Mouse (Mus musculus) ovary, adult 18-20 months (tissue): ENCODE data around the gene Tmem56.

Source experiments
- DNase-seq: peaks from one replicate; pipeline ENCODE4 v3.0.0; 2022; ENCODE audit warnings: low spot score, mixed read lengths

The Tmem56 gene

DNA sequence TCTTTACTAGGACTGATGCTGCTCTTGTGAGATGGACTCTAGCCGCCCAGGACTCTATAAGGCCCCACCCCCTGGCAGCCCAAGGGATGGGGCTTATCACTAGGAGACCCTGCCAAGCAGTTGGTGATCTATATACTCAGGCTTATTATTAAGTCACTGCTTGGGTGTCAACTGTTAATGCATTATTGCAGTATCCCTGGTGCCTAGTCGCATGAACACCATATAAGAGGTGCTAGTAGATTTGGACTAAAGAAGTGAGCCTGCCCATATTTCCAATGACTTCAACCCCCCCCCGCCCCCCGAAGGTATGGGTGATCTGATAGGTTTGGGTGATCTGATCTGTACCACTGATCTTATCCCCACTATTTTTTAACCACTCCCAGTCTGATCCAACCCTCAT lies at the start of gene Tmem56:
Gene Tmem56, minus strand, starts transcription at position 101 of the 400 bp plus-strand sequence.
- DNase-seq, result no peak

DNA sequence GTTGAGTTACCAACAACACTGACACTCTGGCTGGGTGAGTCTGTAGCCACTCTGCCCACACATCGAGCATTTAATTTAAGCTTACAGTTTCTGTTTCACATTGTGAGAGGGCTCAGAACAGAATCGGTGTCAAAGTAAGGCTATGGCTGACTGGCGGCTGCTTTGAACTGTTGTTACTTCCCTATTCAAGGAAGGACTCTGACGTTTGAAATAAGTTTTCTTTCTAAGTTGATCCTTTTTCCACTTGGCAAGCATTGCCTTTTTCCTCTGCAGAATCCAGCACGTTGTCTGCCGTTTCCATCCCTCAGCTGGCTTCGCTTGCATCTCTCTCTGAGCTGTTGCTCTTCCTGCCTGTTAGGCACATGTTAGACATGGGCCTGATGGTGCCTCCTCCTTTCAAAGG lies 47.3 kb upstream of the Tmem56 start:
- no peak for DNase-seq

DNA sequence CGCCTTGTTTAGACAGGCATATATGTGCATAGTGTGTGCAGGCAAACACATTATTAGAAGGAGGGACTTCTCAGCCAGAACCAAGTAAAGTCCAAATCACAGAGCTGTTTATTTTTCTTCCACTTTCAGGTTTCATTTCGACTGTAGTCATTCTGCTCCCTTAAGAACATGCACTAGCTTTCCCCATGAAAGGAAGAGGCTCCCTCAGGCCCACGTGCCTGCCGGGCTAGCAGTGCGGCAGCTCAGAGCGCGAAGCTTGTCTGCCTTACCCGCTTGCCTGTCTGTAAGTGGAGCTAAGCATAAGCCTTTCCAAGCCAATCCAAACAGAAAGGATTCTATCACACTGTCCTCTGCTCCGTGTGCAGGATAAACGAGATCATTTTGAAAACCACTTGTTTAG lies 46.7 kb upstream of the Tmem56 start:
- DNase-seq, result no peak

DNA sequence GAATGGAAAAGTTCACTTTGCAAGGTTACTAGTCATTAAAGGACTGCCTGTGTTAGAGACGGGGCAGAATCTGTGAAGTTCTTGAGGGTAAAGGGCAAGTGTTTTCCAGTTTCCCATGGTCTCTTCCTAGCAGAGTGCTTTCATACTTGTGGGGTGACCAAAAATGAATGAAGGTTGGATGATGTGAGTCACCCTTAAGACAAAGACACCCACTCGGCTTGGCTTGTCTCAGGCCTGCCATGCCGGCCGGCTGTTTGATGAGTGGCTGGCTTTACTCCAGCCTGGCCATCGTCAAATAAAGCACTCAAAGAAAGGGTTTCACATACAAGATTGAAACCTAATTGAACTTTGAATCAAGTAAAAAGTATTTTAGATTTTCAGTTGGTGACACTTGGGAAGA lies 44.5 kb upstream of the Tmem56 start:
- DNase-seq, result no peak

DNA sequence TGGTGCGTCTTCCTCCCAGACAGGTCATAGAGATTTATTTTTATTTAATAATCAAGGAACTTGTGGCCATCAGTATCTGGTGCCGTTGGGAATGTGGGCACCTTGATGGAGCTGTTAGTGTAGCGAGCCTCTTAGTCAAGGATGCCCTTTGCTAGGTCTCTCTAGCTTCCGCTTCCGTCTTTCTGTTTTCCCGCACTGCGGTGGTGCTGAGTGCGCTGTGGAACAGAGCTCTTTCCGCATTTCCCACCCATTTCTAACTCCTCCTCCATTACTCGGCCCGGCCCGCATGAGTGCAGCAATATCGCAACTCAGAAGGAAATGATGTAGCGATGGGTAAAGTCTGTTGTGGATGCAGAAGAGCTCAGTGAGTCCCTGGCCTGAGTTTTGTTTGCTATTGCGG lies 40.5 kb upstream of the Tmem56 start:
- DNase-seq, result no peak

DNA sequence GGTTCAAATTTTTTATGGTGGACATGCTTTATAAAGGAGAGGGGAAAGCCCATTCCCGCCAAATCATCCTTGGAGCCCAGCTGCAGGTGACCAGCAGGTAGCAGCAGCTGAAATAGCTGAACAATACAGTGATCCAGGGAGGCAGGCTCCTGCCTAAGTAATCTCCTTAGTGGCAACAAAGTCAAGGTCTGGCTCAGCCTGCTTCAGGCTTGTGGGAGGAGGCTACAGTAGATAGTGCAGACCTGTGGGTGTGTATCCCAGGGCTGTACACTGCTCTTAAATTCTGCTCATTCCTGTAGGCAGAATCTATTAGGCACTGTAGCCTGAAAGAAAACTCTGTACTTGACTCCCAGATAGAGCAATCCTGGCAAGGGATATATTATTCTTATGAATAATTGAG lies 38.0 kb upstream of the Tmem56 start:
- DNase-seq, result peak; percentile 45

DNA sequence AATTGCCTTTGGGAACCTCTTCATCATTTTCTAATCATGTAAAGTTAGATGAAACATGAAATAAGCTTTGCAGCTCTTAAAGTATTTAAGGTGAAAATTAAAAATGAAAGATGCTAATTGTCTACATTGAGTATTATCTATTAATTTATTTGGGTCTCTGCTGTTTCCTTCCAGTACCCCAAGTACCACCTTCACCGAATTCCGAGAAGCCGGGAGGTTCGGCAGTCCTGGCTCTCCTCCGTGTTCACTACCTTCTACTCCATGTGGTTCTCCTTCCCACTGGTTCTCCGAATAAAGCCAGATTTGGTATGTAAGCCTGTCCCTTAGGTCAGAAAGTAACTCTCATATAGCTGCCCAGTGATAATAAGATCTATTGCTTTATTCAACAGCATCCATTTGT lies 37.0 kb upstream of the Tmem56 start:
- no peak for DNase-seq

DNA sequence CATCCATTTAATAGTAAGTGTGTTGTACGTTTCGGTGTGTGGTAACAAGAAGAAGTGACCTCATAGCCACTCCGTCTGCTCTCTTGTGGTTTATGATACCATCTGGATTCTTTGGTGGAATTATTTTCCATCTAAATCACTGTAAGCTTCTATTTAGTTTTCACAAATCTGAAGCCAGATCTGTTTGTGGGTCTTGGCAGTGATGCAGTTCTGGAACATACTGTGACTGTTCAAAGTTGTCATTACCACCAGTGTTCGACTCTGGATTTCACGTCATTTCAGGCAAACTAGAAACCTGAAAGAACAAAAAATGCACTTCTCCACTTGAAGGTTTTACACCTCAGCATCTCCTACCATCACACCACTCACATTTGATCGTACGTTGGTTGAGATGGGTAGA lies 32.6 kb upstream of the Tmem56 start:
- no peak for DNase-seq

DNA sequence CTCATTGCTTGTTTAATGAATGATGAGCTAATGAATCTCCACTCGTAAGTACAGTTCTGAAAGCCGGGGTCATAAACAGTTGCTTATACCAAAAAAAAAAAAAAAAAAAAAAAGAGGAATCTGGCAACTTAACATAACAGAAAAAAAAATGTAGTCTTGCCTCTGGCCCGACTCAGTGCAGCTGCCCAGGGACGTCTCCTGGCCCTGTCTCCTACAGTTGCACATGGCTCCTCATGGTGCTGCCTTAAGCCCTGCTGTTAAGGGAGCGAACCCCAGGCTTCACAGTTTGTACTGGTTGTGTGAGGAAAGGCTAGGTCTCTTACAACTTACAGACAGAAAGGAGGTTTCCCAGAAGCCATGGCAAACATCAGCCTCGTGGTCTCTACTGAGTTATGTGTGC lies 31.3 kb upstream of the Tmem56 start:
- no peak for DNase-seq

DNA sequence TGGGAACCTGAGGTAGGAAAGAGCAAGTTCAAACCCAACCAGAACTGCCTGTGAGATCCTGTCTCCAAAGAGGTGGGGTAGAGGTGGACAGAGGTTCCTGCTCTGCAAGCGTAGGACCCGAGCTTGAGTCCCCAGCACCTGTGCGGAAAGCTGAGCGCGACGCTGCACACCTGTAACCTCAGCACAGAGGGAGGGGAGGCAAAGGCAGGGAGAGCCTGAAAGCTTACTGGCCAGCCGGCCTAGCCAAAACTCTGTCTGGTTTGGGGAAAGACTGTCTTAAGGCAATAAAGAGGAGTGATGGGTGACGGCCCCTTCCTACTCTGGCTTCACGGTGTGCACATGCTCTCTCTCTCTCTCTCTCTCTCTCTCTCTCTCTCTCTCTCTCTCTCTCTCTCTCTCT lies 30.1 kb upstream of the Tmem56 start:
- DNase-seq, result no peak

DNA sequence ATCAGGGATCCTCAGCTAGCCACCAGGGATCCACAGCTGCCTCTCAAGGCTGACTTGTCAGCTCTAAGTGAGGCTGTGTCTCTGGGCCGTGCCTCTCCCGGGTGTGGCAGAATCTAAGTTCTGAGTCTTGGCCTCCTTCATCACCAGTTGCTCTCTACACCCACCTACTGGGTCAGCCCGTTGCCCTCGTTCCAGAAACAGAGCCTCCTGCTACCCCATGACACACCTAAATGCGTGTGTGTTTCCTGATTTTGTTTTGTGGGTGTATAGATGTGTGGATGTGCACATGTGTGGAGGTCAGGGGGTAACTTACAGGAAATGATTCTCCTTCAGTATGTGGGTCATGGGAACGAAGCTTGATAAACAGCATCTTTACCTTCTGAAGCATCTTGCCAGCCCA lies 29.5 kb upstream of the Tmem56 start:
- DNase-seq, result no peak

DNA sequence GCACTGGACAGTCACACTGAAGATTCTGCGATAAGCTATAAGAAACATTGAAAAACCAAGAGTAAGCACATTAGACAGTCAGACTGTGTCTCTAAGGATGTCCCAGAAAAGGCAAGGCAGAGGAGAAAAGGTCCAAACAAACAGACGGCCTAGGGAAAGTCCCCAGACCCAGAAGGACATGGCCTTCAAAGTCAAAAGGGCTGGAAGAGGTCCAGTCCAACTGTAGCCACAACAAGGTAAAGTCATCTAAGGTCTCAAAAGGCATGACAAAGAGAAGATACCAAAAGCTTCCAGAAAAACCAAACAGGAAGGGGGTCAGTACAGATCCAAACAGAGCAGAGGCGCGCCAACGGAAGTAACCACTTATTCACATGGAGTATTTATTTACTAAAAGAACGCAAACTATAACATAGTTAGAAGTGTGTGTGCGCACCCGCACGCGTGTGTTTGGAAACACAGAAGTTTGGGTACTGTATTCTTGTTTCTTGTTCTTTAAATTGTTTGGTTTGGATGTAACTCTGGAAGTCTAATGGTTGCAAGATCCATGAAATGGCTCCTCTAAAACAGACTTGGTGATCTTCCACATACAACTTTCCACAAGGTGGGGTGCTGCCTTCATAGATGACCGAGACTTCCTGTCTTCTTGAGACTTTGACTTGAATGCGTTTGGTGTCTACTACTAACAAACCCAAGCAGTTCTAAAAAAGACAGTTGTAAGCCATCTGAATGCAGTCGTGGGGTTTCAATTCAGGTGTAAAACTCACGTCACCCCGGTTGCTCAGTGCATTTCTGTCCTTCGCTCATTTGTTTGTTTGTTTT lies 27.2 kb upstream of the Tmem56 start:
- DNase-seq, result peak; percentile 80

DNA sequence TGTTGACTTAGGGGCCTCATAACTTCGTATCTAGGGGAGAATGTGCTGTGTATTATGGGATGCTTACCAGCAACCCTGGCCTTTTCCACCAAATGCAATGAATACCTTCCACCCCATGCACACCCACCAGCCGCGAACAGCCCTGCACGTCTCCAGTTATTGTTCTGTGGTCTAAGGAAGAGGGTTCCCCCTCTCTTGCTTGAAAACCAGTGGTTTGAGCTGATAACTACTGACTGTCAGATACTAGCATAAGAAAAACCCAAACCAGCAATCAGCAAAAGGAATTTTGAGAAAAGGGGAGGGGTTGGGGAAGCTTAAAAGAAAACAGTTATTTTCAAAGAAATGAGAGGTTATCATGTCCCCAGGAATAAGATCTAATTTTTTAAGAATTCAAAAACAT lies 26.5 kb upstream of the Tmem56 start:
- DNase-seq, result no peak

DNA sequence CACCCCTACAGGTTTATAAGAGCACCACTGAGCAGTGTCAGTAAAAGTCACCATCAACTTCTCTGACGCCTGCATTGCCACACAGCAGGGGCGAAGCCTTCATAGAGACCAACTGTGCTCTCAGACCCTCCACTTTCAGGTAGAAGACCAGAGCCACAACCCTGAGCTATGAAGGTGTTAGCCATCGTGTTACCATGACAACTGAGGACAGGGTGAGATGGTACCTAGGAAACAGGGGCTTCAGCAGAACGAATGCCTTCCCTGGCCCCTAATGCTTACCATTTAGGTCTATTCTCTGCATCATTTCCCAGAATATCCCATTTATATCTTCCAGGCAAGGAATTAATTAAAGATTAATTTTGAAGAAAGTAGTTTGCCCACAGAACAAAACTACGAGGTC lies 26.0 kb upstream of the Tmem56 start:
- DNase-seq, result no peak

DNA sequence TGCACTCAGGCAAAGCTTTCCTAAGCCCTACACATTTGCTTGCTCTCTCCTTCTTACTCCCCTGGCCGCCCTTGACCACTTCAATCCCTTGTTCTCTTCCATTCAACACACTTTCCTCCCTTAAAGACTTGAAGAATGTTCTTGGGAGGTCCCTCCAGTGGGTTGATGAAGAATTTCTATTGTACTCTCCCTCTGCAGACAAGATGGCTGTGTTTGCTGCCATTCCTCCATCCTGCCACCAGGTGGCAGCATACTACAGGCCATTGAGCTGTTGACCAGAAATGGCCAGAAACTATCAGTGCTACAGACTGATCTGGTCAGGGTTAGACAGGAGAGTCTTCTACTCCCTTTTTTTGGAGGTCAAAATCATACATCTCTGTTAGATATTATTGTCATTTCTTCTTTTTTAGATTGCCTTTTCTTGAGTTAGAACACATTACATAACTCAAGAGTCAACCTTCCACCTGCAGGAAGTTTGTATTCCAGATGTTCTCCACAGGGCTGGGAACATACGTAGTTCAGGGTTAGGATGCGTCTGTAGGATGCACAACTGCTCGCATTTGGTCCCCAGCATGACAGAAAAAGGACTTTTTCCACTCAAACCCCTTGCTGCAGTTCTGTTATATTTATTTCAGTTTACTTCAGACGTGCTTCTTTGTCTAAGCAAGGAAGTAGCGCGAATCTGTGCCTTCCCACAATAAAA lies 24.8 kb upstream of the Tmem56 start:
- peak; percentile 58 for DNase-seq

DNA sequence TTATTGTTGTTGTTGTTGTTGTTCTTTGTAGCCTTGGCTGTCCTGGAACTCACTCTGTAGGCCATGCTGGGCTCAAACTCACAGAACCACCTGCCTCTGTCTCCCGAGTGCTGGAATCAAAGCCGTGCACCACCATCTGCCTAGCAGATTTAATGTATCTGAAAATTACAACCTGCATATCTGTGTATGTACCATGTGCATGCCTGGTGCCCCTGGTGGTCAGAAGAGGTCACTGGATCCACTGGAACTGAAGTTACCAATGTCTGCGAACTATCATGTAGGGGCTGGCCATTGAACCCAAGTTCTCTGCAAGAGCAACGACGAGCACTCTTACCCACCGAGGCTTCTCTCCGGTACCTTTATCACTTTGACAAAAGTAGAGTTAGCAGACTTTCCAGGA lies 23.7 kb upstream of the Tmem56 start:
- no peak for DNase-seq

DNA sequence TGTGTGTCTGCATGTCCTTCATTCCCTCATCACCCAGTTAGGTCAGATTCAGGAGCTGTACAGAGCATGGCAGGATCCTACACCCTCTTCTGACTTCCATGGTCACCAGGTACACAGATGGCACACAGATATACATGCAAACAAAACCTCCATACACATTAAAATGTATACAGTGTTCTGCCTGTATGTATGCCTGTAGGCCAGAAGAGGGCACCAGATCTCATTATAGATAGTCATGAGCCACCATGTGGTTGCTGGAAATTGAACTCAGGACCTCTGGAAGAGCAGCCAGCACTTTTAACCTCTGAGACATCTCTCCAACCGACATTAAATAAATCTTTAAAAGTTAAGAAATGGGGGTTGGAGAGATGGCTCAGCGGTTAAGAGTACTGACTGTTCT lies 11.3 kb upstream of the Tmem56 start:
- DNase-seq, result no peak

DNA sequence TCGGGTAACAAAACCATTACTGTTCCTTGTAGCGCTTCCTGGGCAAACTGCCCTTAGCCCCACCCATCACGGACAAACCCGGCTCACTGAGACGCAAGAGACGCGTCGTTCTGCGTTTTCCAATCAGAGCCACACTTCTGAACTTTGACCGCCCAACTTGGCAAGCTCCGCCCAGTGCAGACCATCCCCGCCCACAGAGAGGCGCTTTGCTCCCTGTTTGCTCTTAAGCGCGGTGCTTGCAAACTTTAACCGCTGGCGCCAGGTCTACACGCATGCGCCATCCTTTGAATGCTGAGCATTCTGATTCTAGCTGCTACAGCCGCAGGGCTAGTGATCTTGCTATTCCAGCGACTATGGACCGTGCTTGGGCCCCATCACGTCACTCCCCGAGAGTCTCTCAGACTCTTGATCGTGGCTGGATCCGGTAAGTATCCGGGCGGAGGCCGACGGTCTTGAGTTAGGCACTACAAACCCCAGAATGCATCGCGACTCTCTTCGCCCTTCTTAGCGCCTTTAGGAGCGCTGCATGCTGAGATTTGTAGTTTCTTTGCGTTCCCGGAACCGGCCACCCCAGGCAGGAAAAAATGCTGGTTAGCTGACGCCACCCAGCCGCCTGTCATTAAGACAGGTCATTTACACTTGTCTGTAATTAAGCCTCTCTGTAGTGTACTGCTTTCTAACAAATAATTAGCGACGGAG lies 8.8 kb upstream of the Tmem56 start, which contains the start of gene Alg14:
Gene Alg14, plus strand, starts transcription at position 214 of the 699 bp plus-strand sequence.
- DNase-seq, result peak; percentile 96

DNA sequence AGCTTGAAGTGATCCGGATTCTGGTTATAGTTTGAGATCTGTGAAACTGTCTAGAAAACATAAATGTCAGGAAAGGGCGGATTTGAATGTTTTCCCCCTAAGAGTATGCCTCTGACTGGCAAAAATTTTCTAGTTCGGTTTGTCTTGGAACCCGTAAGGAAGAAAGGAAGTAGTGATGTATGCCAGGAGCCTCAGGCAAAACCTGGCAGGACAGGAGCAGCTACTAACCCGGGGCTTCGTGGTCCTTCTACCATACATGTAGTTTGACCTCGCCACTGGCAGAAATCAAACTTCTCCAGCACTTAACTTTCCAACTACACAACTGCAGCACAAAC lies 8.3 kb upstream of the Tmem56 start:
- no peak for DNase-seq

DNA sequence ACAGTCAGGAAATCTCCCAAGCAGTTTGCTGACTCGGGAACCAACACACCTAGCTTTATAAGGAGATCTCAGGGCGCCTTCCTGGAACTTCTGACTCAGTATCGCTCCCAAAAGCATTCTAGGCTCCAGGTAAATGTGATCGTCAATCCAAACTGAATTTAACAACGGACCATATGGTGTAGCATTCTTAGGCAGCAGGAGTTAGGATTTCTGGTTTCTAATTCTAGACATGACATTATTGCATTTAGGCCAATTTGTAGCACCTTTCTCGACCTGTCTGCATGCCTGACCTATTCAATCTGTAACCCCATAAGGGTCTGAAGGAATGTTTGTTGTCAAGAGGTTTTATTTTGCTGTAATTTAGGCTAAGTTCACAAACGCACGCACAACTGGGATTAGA lies 7.8 kb upstream of the Tmem56 start:
- no peak for DNase-seq

DNA sequence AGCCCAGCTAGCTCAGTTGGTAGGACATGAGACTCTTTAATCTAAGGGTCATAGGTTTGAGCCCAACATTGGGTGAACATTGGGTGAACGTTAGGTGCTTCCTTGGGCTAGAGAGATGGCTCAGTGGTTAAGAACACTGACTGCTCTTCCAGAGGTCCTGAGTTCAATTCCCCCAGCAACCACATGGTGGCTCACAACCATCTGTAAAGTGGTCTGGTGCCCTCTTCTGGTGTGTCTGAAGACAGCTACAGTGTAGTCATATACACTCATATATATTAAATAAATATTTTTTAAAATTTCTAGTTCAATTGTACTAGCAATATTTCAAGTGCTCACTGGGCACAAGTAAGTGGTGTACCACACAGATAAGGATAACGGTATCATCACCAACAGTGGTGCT lies 4.3 kb upstream of the Tmem56 start:
- DNase-seq, result no peak

DNA sequence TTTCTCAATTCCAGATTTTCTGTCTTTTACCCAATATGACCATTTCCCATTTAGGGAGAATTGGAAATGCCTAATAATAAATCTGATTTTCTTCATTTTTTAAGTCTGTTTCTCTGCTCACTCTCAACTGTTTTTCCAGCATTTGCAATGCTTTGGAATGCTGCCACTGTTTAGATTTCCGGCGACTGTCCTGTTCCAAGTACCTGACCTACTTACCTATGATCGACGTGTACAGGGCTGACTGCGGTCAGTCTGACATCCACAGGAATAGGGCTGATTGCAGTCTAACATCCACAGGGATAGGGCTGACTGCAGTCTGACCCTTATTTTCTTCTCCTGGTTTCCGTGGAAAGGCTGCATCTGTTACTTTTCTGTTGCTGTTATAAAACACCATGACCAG lies 2.3 kb upstream of the Tmem56 start:
- DNase-seq, result no peak

DNA sequence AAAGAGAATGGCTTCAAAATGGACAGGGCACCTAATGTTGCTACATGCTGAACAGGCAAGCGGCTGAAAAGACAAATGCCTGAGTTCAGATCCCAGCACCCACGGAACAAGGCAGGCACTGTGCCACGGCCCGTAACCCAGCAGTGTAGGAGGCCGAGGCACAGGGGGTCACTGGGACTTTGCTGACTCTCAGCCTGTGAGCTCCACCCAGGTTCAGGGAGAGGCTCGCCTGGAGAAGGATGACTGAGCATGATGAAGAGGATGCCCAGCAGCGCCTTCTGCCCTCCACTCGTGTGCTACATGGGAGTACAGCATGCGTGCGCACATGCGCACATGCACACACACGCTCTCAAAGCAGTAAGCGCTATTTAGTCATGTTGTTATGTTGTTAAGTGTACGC lies 3.2 kb downstream of the Tmem56 start:
- no peak for DNase-seq
